Mouse (Mus musculus) hindbrain, embryonic 11.5 days (tissue): ENCODE results near the gene Tmem116. TPM values are rescaled to one million over a fixed set of nuclear protein-coding genes. Genes with fewer than 3 reads are reported as not detected.

Experiments
- ATAC-seq: fragments of 200-750 bp; cut with Nextera tagmentation; 2 replicates; pipeline ENCODE4 v1.8.0; 2017; ENCODE audit warnings: mild to moderate bottlenecking, moderate TSS enrichment, moderate library complexity; ENCODE audit not compliant: low FRiP score
- DNase-seq: peaks from one replicate; pipeline ENCODE4 v3.0.0-alpha.2; 2015; ENCODE audit warnings: low spot score
- H3K27ac ChIP-seq: fragments of 300-500 bp; sonication (generic); 2 replicates; pipeline ENCODE4 v1.5.1; 2014; ENCODE audit warnings: mild to moderate bottlenecking, low read depth, low read length
- H3K27me3 ChIP-seq: fragments of 300-500 bp; sonication (generic); 2 replicates; pipeline ENCODE4 v1.6.1; 2014; ENCODE audit warnings: mild to moderate bottlenecking, low read length, moderate library complexity, mixed read lengths; ENCODE audit not compliant: control insufficient read depth, insufficient read depth
- H3K36me3 ChIP-seq: fragments of 300-500 bp; sonication (generic); 2 replicates; pipeline ENCODE4 v1.6.1; 2014; ENCODE audit warnings: mild to moderate bottlenecking, low read length, moderate library complexity, mixed read lengths; ENCODE audit not compliant: control insufficient read depth, insufficient read depth
- H3K4me1 ChIP-seq: fragments of 300-500 bp; sonication (generic); replicated peaks from 2 replicates; pipeline ENCODE4 v1.6.1; 2014; ENCODE audit warnings: low read length, mixed read lengths; ENCODE audit not compliant: control insufficient read depth, insufficient read depth
- H3K4me2 ChIP-seq: fragments of 300-500 bp; sonication (generic); replicated peaks from 2 replicates; pipeline ENCODE4 v1.6.1; 2014; ENCODE audit warnings: mild to moderate bottlenecking, low read depth, low read length
- H3K4me3 ChIP-seq: fragments of 300-500 bp; sonication (generic); 2 replicates; pipeline ENCODE4 v1.5.1; 2014; ENCODE audit warnings: low read depth, low read length
- H3K9ac ChIP-seq: fragments of 300-500 bp; sonication (generic); 2 replicates; pipeline ENCODE4 v1.6.1; 2014; ENCODE audit warnings: low read depth, low read length
- H3K9me3 ChIP-seq: fragments of 300-500 bp; sonication (generic); 2 replicates; pipeline ENCODE4 v1.6.1; 2016; ENCODE audit warnings: low read length; ENCODE audit not compliant: control insufficient read depth
- WGBS: fragments of 180-500 bp; shearing (Covaris S2); extraction: QIAGEN DNeasy Blood & Tissue Kit; methylation state at CpG from one replicate; pipeline ENCODE4 v1.1.7; 2014; 5-methylcytosine and 5-hydroxymethylcytosine counted together
- polyA plus RNA-seq: library from polyadenylated mRNA; unstranded; fragments of >200 nt; fragmentation: Nextera tagmentation; extraction: Ambion mirVana; gene quantifications from 2 replicates; pipeline ENCODE4 v1.2.1, GENCODE M21; 2014

Tmem116 gene
- polyA plus RNA-seq, 1 experiment from 2014 or later, result 0.85 TPM

- Histone ChIP-seq H3K27me3 (no peaks in the 10 kb centered on the region), H3K36me3 (no peaks in the 10 kb centered on the region), H3K4me1 (peaks cover 2% of the 10 kb centered on the region; the same call in 1 of the 2 replicates), H3K4me3 (no peak overlapping the region), H3K9ac (no peak overlapping the region), H3K4me2 (no peak overlapping the region), H3K27ac (no peak overlapping the region), H3K9me3 (no peaks in the 10 kb centered on the region)
- DNase-seq (no peak), ATAC-seq (no peak)
- WGBS, result 93% methylated on average over 13 of the region's 13 CpGs
Measured at GRCm38 (mm10) chr5:121453743-121454502, 2.2 kb downstream of the Tmem116 start.

GRCm38 (mm10) chr5:121454503-121454782 lies 2.8 kb downstream of the Tmem116 start:
- H3K4me1 ChIP-seq, result peaks cover 2% of the 10 kb centered on the region; the same call in 1 of the 2 replicates
- DNase-seq (no peak), ATAC-seq (no peak)
- no peaks in the 10 kb centered on the region for H3K27me3 ChIP-seq
- no peaks in the 10 kb centered on the region for H3K9me3 ChIP-seq
- no peak overlapping the region for H3K27ac ChIP-seq
- no peak overlapping the region for H3K9ac ChIP-seq
- 87% methylated on average over 3 of the region's 3 CpGs for WGBS
- no peak overlapping the region for H3K4me2 ChIP-seq
- H3K4me3 ChIP-seq, result no peak overlapping the region
- no peaks in the 10 kb centered on the region for H3K36me3 ChIP-seq

GRCm38 (mm10) chr5:121455510-121456265 lies 4.0 kb downstream of the Tmem116 start:
- DNase-seq, result no peak
- WGBS, result 83% methylated on average over 9 of the region's 9 CpGs

GRCm38 (mm10) chr5:121461339-121462170 lies 9.9 kb downstream of the Tmem116 start:
- ATAC-seq, result no peak
- H3K9ac ChIP-seq, result no peak overlapping the region
- no peaks in the 10 kb centered on the region for H3K9me3 ChIP-seq
- no peaks in the 10 kb centered on the region for H3K27me3 ChIP-seq
- H3K27ac ChIP-seq, result no peak overlapping the region
- 64% methylated on average over 4 of the region's 4 CpGs for WGBS
- no peak for DNase-seq
- H3K4me3 ChIP-seq, result no peak overlapping the region
- H3K4me2 ChIP-seq, result no peak overlapping the region
- H3K36me3 ChIP-seq, result no peaks in the 10 kb centered on the region
- no peaks in the 10 kb centered on the region for H3K4me1 ChIP-seq

More at GRCm38 (mm10) chr5:121455510-121456265, 4.0 kb downstream of the Tmem116 start:
- no peak for ATAC-seq
- H3K27me3 ChIP-seq, result no peaks in the 10 kb centered on the region
- H3K4me2 ChIP-seq, result no peak overlapping the region
- no peak overlapping the region for H3K9ac ChIP-seq
- no peak overlapping the region for H3K27ac ChIP-seq
- H3K4me3 ChIP-seq, result no peak overlapping the region
- H3K9me3 ChIP-seq, result no peaks in the 10 kb centered on the region
- H3K36me3 ChIP-seq, result no peaks in the 10 kb centered on the region
- H3K4me1 ChIP-seq, result peaks cover under 1% of the 10 kb centered on the region; the same call in 1 of the 2 replicates

- no peaks in the 10 kb centered on the region for H3K9me3 ChIP-seq
- no peak overlapping the region for H3K4me2 ChIP-seq
- DNase-seq (no peak), ATAC-seq (no peak)
- H3K9ac ChIP-seq, result no peak overlapping the region
- H3K27me3 ChIP-seq, result no peaks in the 10 kb centered on the region
- WGBS, result 19% methylated on average over 1 of the region's 1 CpGs
- H3K4me1 ChIP-seq, result no peaks in the 10 kb centered on the region
- no peak overlapping the region for H3K4me3 ChIP-seq
- H3K27ac ChIP-seq, result no peak overlapping the region
- H3K36me3 ChIP-seq, result no peaks in the 10 kb centered on the region
Measured at GRCm38 (mm10) chr5:121462171-121462502, 10.4 kb downstream of the Tmem116 start.

GRCm38 (mm10) chr5:121462967-121463366 lies 11.3 kb downstream of the Tmem116 start:
- ATAC-seq, result no peak
- H3K36me3 ChIP-seq, result no peaks in the 10 kb centered on the region
- no peaks in the 10 kb centered on the region for H3K9me3 ChIP-seq
- no peak for DNase-seq
- no peak overlapping the region for H3K27ac ChIP-seq
- no peaks in the 10 kb centered on the region for H3K27me3 ChIP-seq
- H3K4me2 ChIP-seq, result no peak overlapping the region
- no peak overlapping the region for H3K4me3 ChIP-seq
- H3K4me1 ChIP-seq, result no peaks in the 10 kb centered on the region
- no peak overlapping the region for H3K9ac ChIP-seq
- WGBS, result 60% methylated on average over 5 of the region's 5 CpGs

GRCm38 (mm10) chr5:121463601-121464250 lies 12.0 kb downstream of the Tmem116 start:
- Histone ChIP-seq H3K27ac (no peak overlapping the region), H3K9me3 (no peaks in the 10 kb centered on the region), H3K9ac (no peak overlapping the region), H3K27me3 (no peaks in the 10 kb centered on the region), H3K36me3 (no peaks in the 10 kb centered on the region), H3K4me2 (no peak overlapping the region), H3K4me1 (no peaks in the 10 kb centered on the region), H3K4me3 (no peak overlapping the region)
- WGBS, result 79% methylated on average over 5 of the region's 5 CpGs
- ATAC-seq, result no peak
- no peak for DNase-seq

- Histone ChIP-seq H3K9me3 (no peaks in the 10 kb centered on the region), H3K4me2 (no peak overlapping the region), H3K9ac (no peak overlapping the region), H3K27me3 (no peaks in the 10 kb centered on the region), H3K36me3 (no peaks in the 10 kb centered on the region), H3K27ac (no peak overlapping the region), H3K4me1 (no peaks in the 10 kb centered on the region), H3K4me3 (no peak overlapping the region)
- DNase-seq (no peak), ATAC-seq (no peak)
- WGBS, result 49% methylated on average over 3 of the region's 3 CpGs
Measured at GRCm38 (mm10) chr5:121469566-121469965, 17.9 kb downstream of the Tmem116 start.
